Mouse (Mus musculus): ENCODE data around the gene Smarcc1. TPM values are rescaled to one million over a fixed set of nuclear protein-coding genes. Genes with fewer than 3 reads are reported as not detected.
A peak's percentile ranks its signal among the peaks of the same experiment; 100 is the strongest.

Gene Smarcc1
- total RNA-seq, 4 experiments from 2014 or later = 65.3 to 82.2 (median 72.2) TPM

DNA sequence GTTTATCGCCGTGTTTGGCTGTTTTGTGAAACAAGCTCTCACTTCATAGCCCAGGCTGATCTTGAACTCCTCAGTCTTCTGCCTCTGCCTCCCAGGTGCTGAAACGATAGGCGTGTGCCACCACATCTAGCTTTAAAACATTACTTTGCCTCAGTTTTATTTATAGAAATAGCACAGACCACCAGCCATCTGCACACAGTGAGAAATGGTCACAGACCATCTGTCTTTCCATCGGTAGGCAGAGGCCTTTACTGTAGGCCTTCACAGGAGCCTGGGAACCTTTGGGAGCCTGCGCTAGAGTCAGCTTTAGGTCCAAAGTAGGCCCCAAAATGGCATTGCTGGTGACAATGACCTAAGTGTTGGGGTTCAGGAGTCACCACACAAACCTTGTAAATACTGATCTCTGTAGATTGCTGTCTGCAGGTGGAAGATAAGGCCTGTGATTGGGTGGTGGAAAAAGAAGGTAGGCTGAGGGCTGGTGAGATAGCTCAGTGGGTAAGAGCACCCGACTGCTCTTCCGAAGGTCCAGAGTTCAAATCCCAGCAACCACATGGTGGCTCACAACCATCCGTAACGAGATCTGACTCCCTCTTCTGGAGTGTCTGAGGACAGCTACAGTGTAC, 166.7 kb downstream of the Smarcc1 start:
- DNase-seq (ENCODE audit: low spot score in 2 of 2) = peak in 1 of 2 experiments; percentile 36

DNA sequence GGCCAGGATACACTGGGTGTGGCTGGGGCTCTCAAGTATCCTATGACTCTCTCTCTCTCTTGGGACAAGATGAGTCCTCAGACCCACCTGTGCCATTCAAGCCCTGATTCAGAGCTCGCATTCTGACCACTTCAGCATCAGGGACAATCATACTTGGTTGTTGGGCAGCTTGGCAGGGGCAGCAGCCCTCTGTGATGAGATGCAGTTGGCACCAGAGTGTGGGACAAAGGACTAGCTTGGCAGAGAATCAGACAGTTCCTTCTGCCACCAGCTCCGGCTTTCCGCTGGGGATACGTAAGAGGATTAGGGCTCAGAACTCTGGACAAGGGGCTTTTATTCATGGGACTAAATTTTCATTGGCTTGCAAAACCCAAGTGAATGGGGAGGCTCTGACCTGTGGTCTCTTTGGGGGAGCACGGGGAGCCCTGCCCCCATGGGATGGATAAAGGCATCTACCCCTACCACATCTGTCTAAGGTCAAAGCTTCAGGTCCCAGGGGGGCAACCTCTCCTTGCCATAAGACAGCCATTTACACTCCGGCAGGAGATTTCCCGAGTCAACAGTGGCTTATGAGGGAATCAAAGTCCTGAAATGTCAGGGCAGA, 169.9 kb downstream of the Smarcc1 start:
- peak in 1 of 2 experiments; percentile 81 for DNase-seq (ENCODE audit: low spot score in 2 of 2)

Small RNA genes lying within 50 kb of the gene (microRNA-seq; reads per million reads assigned to microRNA genes)
- 26.0 to 54.0 reads per million in 2 experiments for gene Mir6236

Other genes with a start within 250 kb of the Smarcc1 start
- 1 to 10 TPM; 4.8 to 6.1 (median 5.6) TPM for gene Cdc25a, start 242.1 kb upstream of the Smarcc1 start, total RNA-seq (2022)
- gene Map4, start 186.2 kb upstream of the Smarcc1 start, total RNA-seq (2022) = 100 to 1,000 TPM; 382 to 453 (median 413) TPM
- gene Dhx30, start 122 bp downstream of the Smarcc1 start, total RNA-seq (2022) = 100 to 1,000 TPM; 158 to 171 (median 165) TPM
- 100 to 1,000 TPM; 360 to 411 (median 377) TPM for gene Cspg5, start 126.1 kb downstream of the Smarcc1 start, total RNA-seq (2022)
- 10 to 100 TPM; 11.6 to 16.4 (median 14.1) TPM for gene Elp6, start 187.5 kb downstream of the Smarcc1 start, total RNA-seq (2022)
- 100 to 1,000 TPM in 2 of 4 experiments, 10 to 100 TPM in 2; 93.7 to 105 (median 99.7) TPM for gene Scap, start 215.6 kb downstream of the Smarcc1 start, total RNA-seq (2022)